Mouse (Mus musculus) heart, embryonic 16.5 days (tissue): ENCODE results near the gene Filip1l. TPM values are rescaled to one million over a fixed set of nuclear protein-coding genes. Genes with fewer than 3 reads are reported as not detected.
A peak's percentile ranks its signal among the peaks of the same experiment; 100 is the strongest.

ENCODE experiments used
- ATAC-seq: fragments of 200-750 bp; cut with Nextera tagmentation; replicated peaks from 2 replicates; pipeline ENCODE4 v1.8.0; 2017; ENCODE audit warnings: moderate number of reproducible peaks; ENCODE audit not compliant: insufficient read depth, low FRiP score; ENCODE audit errors: extremely low read depth
- H3K27ac ChIP-seq: fragments of 300-500 bp; sonication (generic); 2 replicates; pipeline ENCODE4 v1.5.1; 2014; ENCODE audit warnings: mild to moderate bottlenecking, low read length, control low read depth, moderate library complexity
- H3K27me3 ChIP-seq: fragments of 300-500 bp; sonication (generic); 2 replicates; pipeline ENCODE4 v1.6.1; 2014; ENCODE audit warnings: low read length, mixed read lengths; ENCODE audit not compliant: control insufficient read depth, insufficient read depth
- H3K36me3 ChIP-seq: fragments of 300-500 bp; sonication (generic); 2 replicates; pipeline ENCODE4 v1.6.1; 2014; ENCODE audit not compliant: control insufficient read depth, insufficient read depth
- H3K4me1 ChIP-seq: fragments of 300-500 bp; sonication (generic); 2 replicates; pipeline ENCODE4 v1.6.1; 2014; ENCODE audit warnings: low read length, mixed read lengths; ENCODE audit not compliant: control insufficient read depth, insufficient read depth
- H3K4me2 ChIP-seq: fragments of 300-500 bp; sonication (generic); 2 replicates; pipeline ENCODE4 v1.6.1; 2014; ENCODE audit warnings: low read depth, mild to moderate bottlenecking, control low read depth, low read length
- H3K4me3 ChIP-seq: fragments of 300-500 bp; sonication (generic); 2 replicates; pipeline ENCODE4 v1.5.1; 2014; ENCODE audit warnings: mild to moderate bottlenecking, control low read depth, low read length
- H3K9ac ChIP-seq: fragments of 300-500 bp; sonication (generic); 2 replicates; pipeline ENCODE4 v1.6.1; 2014; ENCODE audit warnings: low read length, control low read depth
- H3K9me3 ChIP-seq: fragments of 300-500 bp; sonication (generic); replicated peaks from 2 replicates; pipeline ENCODE4 v1.6.1; 2016; ENCODE audit warnings: low read length; ENCODE audit not compliant: control insufficient read depth
- WGBS: fragments of 180-500 bp; shearing (Covaris S2); extraction: QIAGEN DNeasy Blood & Tissue Kit; methylation state at CpG from one replicate; pipeline ENCODE4 v1.1.7; 2014; 5-methylcytosine and 5-hydroxymethylcytosine counted together
- polyA plus RNA-seq: library from polyadenylated mRNA; unstranded; fragments of >200 nt; fragmentation: Nextera tagmentation; extraction: Ambion mirVana; gene quantifications from 2 replicates; pipeline ENCODE4 v1.2.1, GENCODE M21; 2015

Filip1l gene
- polyA plus RNA-seq, 1 experiment from 2014 or later: 26.7 TPM

GRCm38 (mm10) chr16:57544441-57544840, 191.5 kb downstream of the Filip1l start:
- Histone ChIP-seq H3K27me3 (no peaks in the 10 kb centered on the region), H3K4me2 (no peak overlapping the region), H3K4me3 (no peak overlapping the region), H3K9ac (no peak overlapping the region), H3K27ac (0 out of 2 replicates have a peak overlapping the region, but pooled peaks have one; percentile 34), H3K9me3 (no peaks in the 10 kb centered on the region), H3K4me1 (peaks cover 4% of the 10 kb centered on the region), H3K36me3 (no peaks in the 10 kb centered on the region)
- no peak for ATAC-seq
- 58% methylated on average over 8 of the region's 8 CpGs for WGBS

GRCm38 (mm10) chr16:57546355-57546754, 193.5 kb downstream of the Filip1l start:
- no peak overlapping the region for H3K27ac ChIP-seq
- ATAC-seq: no peak
- H3K9ac ChIP-seq: no peak overlapping the region
- no peak overlapping the region for H3K4me3 ChIP-seq
- H3K4me1 ChIP-seq: peaks cover 7% of the 10 kb centered on the region
- H3K27me3 ChIP-seq: no peaks in the 10 kb centered on the region
- no peaks in the 10 kb centered on the region for H3K36me3 ChIP-seq
- no peaks in the 10 kb centered on the region for H3K9me3 ChIP-seq
- H3K4me2 ChIP-seq: no peak overlapping the region
- 68% methylated on average over 1 of the region's 1 CpGs for WGBS

GRCm38 (mm10) chr16:57548608-57549007, 195.7 kb downstream of the Filip1l start:
- peak overlapping the region; percentile 92 for H3K9ac ChIP-seq
- 55% methylated on average over 2 of the region's 2 CpGs for WGBS
- no peaks in the 10 kb centered on the region for H3K27me3 ChIP-seq
- no peaks in the 10 kb centered on the region for H3K9me3 ChIP-seq
- peak overlapping the region; percentile 73 for H3K4me3 ChIP-seq
- peaks cover 20% of the 10 kb centered on the region for H3K4me1 ChIP-seq
- H3K36me3 ChIP-seq: peaks cover 4% of the 10 kb centered on the region; the same call in 1 of the 2 replicates
- H3K27ac ChIP-seq: peak overlapping the region; percentile 85
- peak overlapping the region; percentile 97 for H3K4me2 ChIP-seq
- ATAC-seq: no peak

GRCm38 (mm10) chr16:57549061-57550037, 196.5 kb downstream of the Filip1l start:
- Histone ChIP-seq H3K36me3 (peaks cover 4% of the 10 kb centered on the region; the same call in 1 of the 2 replicates), H3K9ac (peak overlapping the region; percentile 92), H3K4me1 (peaks cover 22% of the 10 kb centered on the region), H3K4me3 (peak overlapping the region; percentile 73), H3K27me3 (no peaks in the 10 kb centered on the region), H3K27ac (peak overlapping the region; percentile 85), H3K4me2 (peak overlapping the region; percentile 97), H3K9me3 (no peaks in the 10 kb centered on the region)
- WGBS: 1% methylated on average over 57 of the region's 64 CpGs
- ATAC-seq: peak; percentile 96

GRCm38 (mm10) chr16:57550088-57550487, 197.2 kb downstream of the Filip1l start:
- Histone ChIP-seq H3K9ac (peak overlapping the region; percentile 92), H3K27me3 (no peaks in the 10 kb centered on the region), H3K9me3 (no peaks in the 10 kb centered on the region), H3K36me3 (peaks cover 4% of the 10 kb centered on the region; the same call in 1 of the 2 replicates), H3K4me1 (peaks cover 20% of the 10 kb centered on the region), H3K4me3 (peak overlapping the region; percentile 73), H3K4me2 (peak overlapping the region; percentile 97), H3K27ac (0 out of 2 replicates have a peak overlapping the region, but pooled peaks have one; percentile 44)
- 36% methylated on average over 3 of the region's 3 CpGs for WGBS
- no peak for ATAC-seq

- ATAC-seq: no peak
- WGBS: 40% methylated on average over 2 of the region's 2 CpGs
- Histone ChIP-seq H3K4me3 (peak overlapping the region; percentile 50), H3K36me3 (peaks cover 4% of the 10 kb centered on the region; the same call in 1 of the 2 replicates), H3K9ac (peak overlapping the region; percentile 67), H3K9me3 (no peaks in the 10 kb centered on the region), H3K4me1 (peaks cover 24% of the 10 kb centered on the region), H3K4me2 (peak overlapping the region; percentile 62), H3K27me3 (no peaks in the 10 kb centered on the region), H3K27ac (peak overlapping the region; percentile 23; the same call in 1 of the 2 replicates)
Observed at GRCm38 (mm10) chr16:57550817-57551216, 197.9 kb downstream of the Filip1l start.

GRCm38 (mm10) chr16:57551617-57552016, 198.7 kb downstream of the Filip1l start:
- no peak overlapping the region for H3K27ac ChIP-seq
- WGBS: 70% methylated on average over 2 of the region's 2 CpGs
- peak overlapping the region; percentile 32 for H3K4me3 ChIP-seq
- H3K4me2 ChIP-seq: peak overlapping the region; percentile 62
- peaks cover 4% of the 10 kb centered on the region; the same call in 1 of the 2 replicates for H3K36me3 ChIP-seq
- H3K9me3 ChIP-seq: no peaks in the 10 kb centered on the region
- H3K27me3 ChIP-seq: no peaks in the 10 kb centered on the region
- peak overlapping the region; percentile 48 for H3K9ac ChIP-seq
- no peak for ATAC-seq
- peaks cover 26% of the 10 kb centered on the region for H3K4me1 ChIP-seq

- H3K27me3 ChIP-seq: no peaks in the 10 kb centered on the region
- WGBS: 70% methylated on average over 5 of the region's 5 CpGs
- no peak overlapping the region for H3K4me3 ChIP-seq
- peak overlapping the region; percentile 62 for H3K4me2 ChIP-seq
- H3K4me1 ChIP-seq: peaks cover 26% of the 10 kb centered on the region
- no peak for ATAC-seq
- H3K9ac ChIP-seq: no peak overlapping the region
- H3K36me3 ChIP-seq: peaks cover 4% of the 10 kb centered on the region; the same call in 1 of the 2 replicates
- H3K9me3 ChIP-seq: no peaks in the 10 kb centered on the region
- H3K27ac ChIP-seq: no peak overlapping the region
Observed at GRCm38 (mm10) chr16:57552709-57553108, 199.8 kb downstream of the Filip1l start.

GRCm38 (mm10) chr16:57553235-57553634, 200.3 kb downstream of the Filip1l start:
- Histone ChIP-seq H3K4me3 (no peak overlapping the region), H3K4me2 (peak overlapping the region; percentile 62; the same call in 1 of the 2 replicates), H3K9ac (no peak overlapping the region), H3K27ac (no peak overlapping the region), H3K4me1 (peaks cover 24% of the 10 kb centered on the region), H3K9me3 (no peaks in the 10 kb centered on the region), H3K36me3 (peaks cover 4% of the 10 kb centered on the region; the same call in 1 of the 2 replicates), H3K27me3 (no peaks in the 10 kb centered on the region)
- no peak for ATAC-seq
